Mouse (Mus musculus) bone marrow, adult 2 months (tissue): ENCODE results near the gene Angpt4.

Experiments used
- CTCF ChIP-seq: fragments of 200-500 bp; IDR thresholded peaks from 2 replicates; pipeline ENCODE4 v1.5.1; 2011; ENCODE audit warnings: low read length, control low read depth; ENCODE audit not compliant: control insufficient read depth, insufficient read depth
- POLR2A ChIP-seq: fragments of 200-500 bp; IDR thresholded peaks from 2 replicates; pipeline ENCODE4 v1.6.1; 2011; ENCODE audit warnings: low read depth, mild to moderate bottlenecking, control low read depth, low read length, borderline replicate concordance; ENCODE audit not compliant: control insufficient read depth

DNA sequence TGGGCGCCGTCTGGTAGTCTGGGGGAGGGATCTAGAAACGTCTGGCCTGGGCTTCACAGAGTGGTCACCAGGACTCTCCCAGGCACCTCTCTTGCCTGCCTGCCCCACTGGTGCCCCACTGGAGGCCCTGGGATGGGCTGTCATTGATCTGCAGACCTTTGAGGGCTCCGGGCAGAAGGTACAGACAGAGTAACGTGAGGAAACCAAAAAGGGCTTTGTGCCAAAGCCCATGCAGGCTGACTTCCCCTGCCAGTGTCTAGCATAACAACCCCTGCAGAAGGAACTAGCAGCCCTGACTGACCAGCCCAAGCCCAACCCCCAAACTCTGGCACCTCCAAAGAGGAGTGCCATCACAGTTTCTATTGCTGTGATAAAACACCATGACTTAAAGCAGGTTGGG, 15.1 kb upstream of the Angpt4 start:
- TF ChIP-seq POLR2A (no peak), CTCF (no peak)
